Mouse (Mus musculus) brain, embryonic 14.5 days (tissue): ENCODE results near the gene Col8a1.

Experiments
- CTCF ChIP-seq: fragments of 200-500 bp; IDR thresholded peaks from 2 replicates; pipeline ENCODE4 v1.5.1; 2012; ENCODE audit warnings: inconsistent platforms, mild to moderate bottlenecking, moderate library complexity, borderline replicate concordance; ENCODE audit not compliant: insufficient read depth, insufficient read length; ENCODE audit errors: extremely low read depth
- POLR2A ChIP-seq: fragments of 200-500 bp; IDR thresholded peaks from 2 replicates; pipeline ENCODE4 v1.6.1; 2012; ENCODE audit warnings: mild to moderate bottlenecking, inconsistent platforms, borderline replicate concordance; ENCODE audit not compliant: poor library complexity, insufficient read depth, insufficient read length, severe bottlenecking; ENCODE audit errors: extremely low read depth

DNA sequence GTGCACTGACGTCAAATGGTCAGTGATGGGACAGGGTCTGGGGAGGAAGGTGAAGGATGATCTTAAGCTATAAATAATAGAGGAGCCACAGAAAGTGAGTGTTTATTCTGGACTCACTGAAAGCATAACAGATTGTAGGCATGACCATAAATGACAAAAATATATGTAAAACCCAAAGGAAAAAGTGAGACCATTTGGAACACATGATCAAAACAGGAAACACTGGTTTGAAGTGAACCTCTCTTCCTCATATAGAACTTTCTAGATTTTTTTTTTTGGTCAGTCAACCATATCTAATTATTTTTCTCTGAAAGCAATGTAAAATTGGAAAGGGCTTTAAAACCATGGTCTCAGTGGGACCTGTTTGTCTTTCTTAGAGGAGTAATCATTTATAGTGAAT is 21.0 kb downstream of the Col8a1 start:
- TF ChIP-seq POLR2A = no peak
- TF ChIP-seq CTCF = no peak
